Comparison of ENCODE assay signal across 8 mouse cellular contexts in the genomic region with DNA sequence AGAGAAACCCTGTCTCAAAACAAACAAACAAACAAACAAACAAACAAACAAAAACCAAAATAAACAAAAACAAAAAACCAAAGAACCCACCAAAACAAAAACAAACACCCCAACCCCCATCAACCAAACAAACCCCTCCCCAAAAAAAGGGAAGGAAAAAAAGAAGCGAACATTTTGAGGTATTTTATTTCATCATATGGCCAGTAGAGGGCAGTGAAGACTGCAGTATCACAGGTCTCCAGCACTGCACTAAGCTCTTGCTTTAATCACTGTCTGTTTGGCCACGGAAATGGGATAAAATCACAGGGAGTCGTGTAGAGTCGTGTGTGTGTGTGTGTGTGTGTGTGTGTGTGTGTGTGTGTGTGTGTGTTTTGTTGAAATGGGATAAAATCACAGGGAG. TPM values are rescaled to one million over a fixed set of nuclear protein-coding genes. Genes with fewer than 3 reads are reported as not detected.
DNase-seq lines count a peak whose midpoint lies in the region; ATAC-seq and TF ChIP-seq lines count a peak whose summit lies in the region.

No protein-coding gene starts in this region.

- peak; percentile 43 for DNase-seq in kidney, adult 9 months
- no peak for DNase-seq in kidney, adult 11 months
- peak; percentile 24 to 34 for DNase-seq in B cell, adult 2 months
- DNase-seq in ES-CJ7 (ENCODE audit: low read depth, low spot score) = peak; percentile 70
- no peak for DNase-seq in stomach, postnatal 0 days (ENCODE audit: low spot score)
- DNase-seq in right cerebral cortex, postnatal 4 days = no peak

- H3K4me2 ChIP-seq in stomach, postnatal 0 days (replicated peaks; ENCODE audit: low read depth) = no peak overlapping the region
- no peak overlapping the region for H3K4me2 ChIP-seq in kidney, embryonic 14.5 days (replicated peaks; ENCODE audit: low read depth, low read length)

- H3K4me3 ChIP-seq in stomach, postnatal 0 days (ENCODE audit: low read depth, low read length) = no peak overlapping the region
- no peak overlapping the region for H3K4me3 ChIP-seq in kidney, embryonic 14.5 days (ENCODE audit: low read length)

- peak; percentile 85 for TF ChIP-seq CTCF in stomach, postnatal 0 days (IDR thresholded peaks at IDR 0.05; ENCODE audit: low read depth)

- WGBS in stomach, postnatal 0 days = 1% methylated on average over 4 of the region's 4 CpGs
- 10% methylated on average over 4 of the region's 4 CpGs for WGBS in kidney, embryonic 14.5 days

- no peak for TF ChIP-seq EP300 in stomach, postnatal 0 days (optimal IDR thresholded peaks at IDR 0.05)

- 0 out of 2 replicates have a peak, but pooled peaks cover 3% of the 10 kb centered on the region for H3K36me3 ChIP-seq in stomach, postnatal 0 days (ENCODE audit: control insufficient read depth, insufficient read depth, low read length)
- H3K36me3 ChIP-seq in kidney, embryonic 14.5 days (ENCODE audit: control insufficient read depth, insufficient read depth, low read length) = peaks cover 3% of the 10 kb centered on the region; the same call in 1 of the 2 replicates

- no peaks in the 10 kb centered on the region for H3K9me3 ChIP-seq in stomach, postnatal 0 days (ENCODE audit: control insufficient read depth, low read length)
- H3K9me3 ChIP-seq in kidney, embryonic 14.5 days (ENCODE audit: control insufficient read depth, low read length) = no peaks in the 10 kb centered on the region

- H3K27ac ChIP-seq in stomach, postnatal 0 days (replicated peaks) = no peak overlapping the region
- no peak overlapping the region for H3K27ac ChIP-seq in kidney, embryonic 14.5 days (ENCODE audit: low read depth, low read length)

- H3K27me3 ChIP-seq in stomach, postnatal 0 days (ENCODE audit: control insufficient read depth, insufficient read depth, low read length) = no peaks in the 10 kb centered on the region
- no peaks in the 10 kb centered on the region for H3K27me3 ChIP-seq in kidney, embryonic 14.5 days (ENCODE audit: control insufficient read depth, insufficient read depth, low read length)

- no peak overlapping the region for H3K9ac ChIP-seq in stomach, postnatal 0 days (ENCODE audit: low read length)
- H3K9ac ChIP-seq in kidney, embryonic 14.5 days (ENCODE audit: low read depth, low read length) = no peak overlapping the region

- H3K4me1 ChIP-seq in stomach, postnatal 0 days (replicated peaks; ENCODE audit: control insufficient read depth, insufficient read depth) = no peaks in the 10 kb centered on the region
- no peaks in the 10 kb centered on the region for H3K4me1 ChIP-seq in kidney, embryonic 14.5 days (ENCODE audit: control insufficient read depth, insufficient read depth, low read length)

- 0 out of 2 replicates have a peak, but pooled peaks have one; percentile 36 for ATAC-seq in erythroblast, adult 5-6 weeks (replicated peaks; ENCODE audit: low FRiP score, poor library complexity, severe bottlenecking)
- no peak; the same call in 1 of the 2 replicates for ATAC-seq in stomach, postnatal 0 days (ENCODE audit: low FRiP score, low TSS enrichment)
- ATAC-seq in kidney, embryonic 14.5 days (ENCODE audit: low FRiP score, low TSS enrichment) = no peak

RNA-seq across cellular contexts. Expression of a gene that starts 4.6 kb away (rescaled TPM):
- total RNA-seq in erythroblast, adult 5-6 weeks (2015; ENCODE audit: low replicate concordance) = 0.84 and 3.5 TPM in 2 replicates
- total RNA-seq in erythroblast, adult 5-6 weeks (2017; ENCODE audit: low replicate concordance) = 0.42 and 2.0 TPM in 2 replicates
- 3.0 and 3.1 TPM in 2 replicates for polyA plus RNA-seq in stomach, postnatal 0 days (2015; fragmentation: Nextera tagmentation; extraction: Ambion mirVana)
- 8.5 and 14.5 TPM in 2 replicates for polyA plus RNA-seq in kidney, embryonic 14.5 days (2014; fragmentation: Nextera tagmentation; extraction: Ambion mirVana)

Comparison
In these comparisons a context has a peak if more than half of its experiments do, and no peak if none do; other contexts are left out.
1. DNase-seq: peak in kidney, adult 9 months (single experiment), B cell, adult 2 months (2 of 2) and ES-CJ7 (single experiment); none in kidney, adult 11 months (single experiment), stomach, postnatal 0 days (single experiment) and right cerebral cortex, postnatal 4 days (single experiment).